Mouse (Mus musculus): ENCODE results near the gene Tent5c.

Tent5c gene

GRCm38 (mm10) chr3:100485390-100486132 is 3.6 kb downstream of the Tent5c start:
- DNase-seq: no peak

DNA sequence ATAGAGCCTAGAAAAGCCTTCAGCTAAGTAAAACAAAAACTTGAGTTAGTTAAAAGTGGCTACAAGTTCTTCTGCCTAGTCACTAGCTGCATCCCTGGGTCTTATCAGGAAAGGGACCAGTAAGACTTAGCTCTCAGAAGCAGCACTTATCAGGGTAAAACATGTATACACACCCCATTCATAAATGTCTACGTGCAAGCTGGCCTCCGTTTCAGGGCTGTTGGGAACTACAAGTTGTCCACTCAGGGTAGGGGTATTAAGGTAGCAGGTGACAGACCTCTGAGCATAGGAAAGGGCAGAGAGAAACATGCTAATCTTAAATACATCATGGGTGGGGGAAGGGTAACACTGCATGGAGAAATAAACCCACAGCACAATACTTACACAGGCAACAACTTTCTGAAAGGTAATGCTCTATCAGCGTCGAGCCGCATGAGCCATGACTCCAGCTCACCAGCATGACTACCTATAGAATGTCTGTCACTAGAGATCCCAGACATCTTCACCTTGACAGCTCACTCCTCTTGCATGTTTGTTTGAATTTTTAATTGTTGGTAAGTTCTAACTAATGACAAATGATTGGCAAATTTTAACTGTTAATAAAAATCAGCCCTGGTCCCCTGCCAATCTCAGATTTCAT is 6.0 kb downstream of the Tent5c start:
- no peak for DNase-seq

DNA sequence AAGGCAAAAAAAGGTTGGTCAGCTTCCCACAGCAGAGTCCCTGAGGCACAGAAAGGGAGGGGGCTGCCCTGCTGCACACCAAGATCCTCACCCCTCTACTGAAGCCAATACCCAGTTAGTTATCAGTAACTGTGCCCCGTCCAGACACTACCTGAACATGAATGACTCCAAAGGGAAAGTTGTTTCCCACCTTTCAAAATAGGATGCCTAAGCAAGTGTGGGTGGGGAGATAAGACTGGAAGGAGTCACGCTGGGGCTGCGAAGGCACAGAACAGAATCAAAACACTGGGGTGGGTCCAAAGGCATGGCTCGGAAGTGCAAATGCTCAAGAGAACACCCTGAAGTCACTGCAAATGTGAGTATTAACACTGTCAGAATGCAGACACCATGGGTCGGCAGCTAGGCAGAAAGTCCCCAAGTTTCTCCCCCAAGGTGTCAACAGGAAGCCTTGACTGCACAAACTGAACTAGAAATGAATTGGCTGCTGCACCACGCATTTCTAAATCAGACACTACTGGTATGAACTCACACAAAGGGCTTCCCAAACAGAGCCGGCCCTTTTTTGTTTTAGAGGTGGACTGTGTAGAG is 6.7 kb downstream of the Tent5c start:
- no peak for DNase-seq

DNA sequence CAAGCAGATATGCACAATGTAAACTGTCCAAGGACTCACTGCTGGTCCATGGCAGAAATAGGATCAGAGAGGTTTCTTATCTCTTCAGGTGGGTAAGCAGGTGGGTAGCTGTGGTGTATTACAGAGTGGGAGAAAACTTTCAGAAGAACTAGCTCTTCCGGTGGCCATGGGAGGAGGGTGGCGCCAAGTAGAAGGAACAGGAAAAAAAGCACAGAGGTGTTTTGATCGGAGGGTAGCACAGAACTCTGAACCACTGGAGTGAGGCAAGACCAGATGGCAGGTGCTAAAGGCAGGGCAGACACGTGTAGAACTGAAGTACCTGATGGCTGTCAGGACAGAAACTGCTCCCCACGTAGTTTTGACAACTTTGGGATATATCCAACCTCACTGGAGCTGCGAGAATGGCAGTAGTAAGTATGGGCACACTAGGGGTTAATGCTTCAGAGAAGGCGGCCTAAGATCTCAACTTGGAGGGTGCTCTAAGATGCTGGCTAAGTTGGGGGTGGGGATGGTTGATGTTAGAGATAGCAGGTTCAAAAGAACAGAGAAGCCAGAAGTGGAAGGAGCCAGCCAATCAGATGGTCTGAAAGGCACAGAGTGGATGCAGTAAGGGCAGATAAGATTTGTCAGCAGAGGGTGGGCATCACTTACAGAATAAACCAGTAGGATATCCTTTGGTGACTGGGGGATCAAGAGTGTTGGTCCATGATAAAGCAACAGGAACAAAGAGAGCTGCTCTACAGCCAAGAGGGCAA is 8.7 kb downstream of the Tent5c start:
- DNase-seq: peak; percentile 51

GRCm38 (mm10) chr3:100474950-100475472 is 14.1 kb downstream of the Tent5c start:
- DNase-seq: no peak

DNA sequence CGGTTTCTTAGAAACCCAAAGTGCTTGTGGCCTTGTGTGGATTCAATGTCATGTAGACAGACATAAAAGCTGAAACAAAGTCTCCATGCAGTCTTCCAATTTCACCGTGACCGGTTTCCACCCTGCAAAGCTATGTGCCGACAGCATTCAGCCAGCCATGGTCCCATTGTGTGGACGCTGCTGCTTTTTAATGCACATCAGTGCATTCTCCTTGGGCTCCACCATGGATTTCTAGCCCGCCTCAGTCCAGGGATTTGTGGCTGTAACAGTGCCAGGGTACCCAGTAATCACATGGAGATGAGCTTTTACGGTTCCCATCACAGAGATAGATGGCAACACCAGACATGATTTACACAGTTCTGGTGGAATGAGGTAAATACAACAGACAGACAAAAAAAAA is 14.6 kb downstream of the Tent5c start:
- no peak for DNase-seq

GRCm38 (mm10) chr3:100473146-100473545 is 16.0 kb downstream of the Tent5c start:
- DNase-seq: no peak

GRCm38 (mm10) chr3:100470902-100471301 is 18.2 kb downstream of the Tent5c start:
- DNase-seq: no peak

DNA sequence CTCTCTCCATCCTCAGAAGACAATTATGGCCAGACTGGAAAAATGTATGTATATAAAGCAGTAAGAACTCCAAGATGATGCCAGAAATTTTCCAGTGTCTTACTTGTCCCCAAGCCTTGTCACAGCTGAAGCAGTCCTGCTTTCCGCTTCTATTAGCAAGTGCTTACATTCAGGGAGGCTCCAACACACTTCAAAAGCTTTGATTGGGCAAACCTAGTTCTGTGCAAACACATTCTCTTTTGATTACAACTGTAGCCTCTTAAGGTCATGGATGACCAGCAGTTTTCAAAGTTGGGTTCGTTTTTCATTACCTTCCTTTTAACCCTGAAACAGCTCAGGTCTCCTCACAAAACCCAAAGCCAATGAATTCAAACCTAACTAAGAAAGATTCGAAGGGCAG is 19.0 kb downstream of the Tent5c start:
- DNase-seq: no peak

- no peak for DNase-seq
Measured at GRCm38 (mm10) chr3:100466551-100466950, 22.6 kb downstream of the Tent5c start.

DNA sequence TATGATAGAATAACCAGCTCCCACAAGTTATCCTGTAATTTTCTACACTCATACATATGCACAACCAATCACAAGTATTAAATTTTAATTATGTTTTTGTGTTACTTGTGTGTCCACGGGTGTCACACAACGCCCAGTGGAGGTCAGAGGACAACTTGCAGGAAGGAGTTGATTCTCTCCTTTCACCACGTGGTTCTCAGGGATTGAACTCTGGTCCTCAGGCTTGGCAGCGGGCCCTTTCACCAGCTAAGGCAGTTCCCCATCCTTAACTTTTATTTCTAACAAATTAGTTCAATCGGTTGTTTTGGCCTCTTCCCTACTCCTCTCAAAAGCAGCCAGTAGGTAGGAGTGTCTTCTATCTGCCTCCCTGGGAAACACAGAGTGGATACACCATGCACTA is 24.5 kb downstream of the Tent5c start:
- DNase-seq: no peak

DNA sequence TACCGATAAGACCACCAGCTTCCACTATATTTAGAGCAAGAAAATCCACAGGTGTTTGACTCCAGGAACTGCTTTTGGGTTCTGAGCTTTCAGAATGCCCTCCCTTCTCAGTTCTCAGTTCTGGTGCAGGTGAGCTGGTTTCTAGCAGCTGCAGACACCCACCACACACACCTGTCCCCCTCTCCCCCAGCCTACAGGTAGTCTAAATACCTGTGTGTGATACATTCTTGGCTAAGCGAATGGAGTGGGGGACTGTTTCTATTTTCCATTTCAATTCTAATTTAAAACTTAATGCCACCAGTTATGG is 25.2 kb downstream of the Tent5c start:
- DNase-seq: no peak

DNA sequence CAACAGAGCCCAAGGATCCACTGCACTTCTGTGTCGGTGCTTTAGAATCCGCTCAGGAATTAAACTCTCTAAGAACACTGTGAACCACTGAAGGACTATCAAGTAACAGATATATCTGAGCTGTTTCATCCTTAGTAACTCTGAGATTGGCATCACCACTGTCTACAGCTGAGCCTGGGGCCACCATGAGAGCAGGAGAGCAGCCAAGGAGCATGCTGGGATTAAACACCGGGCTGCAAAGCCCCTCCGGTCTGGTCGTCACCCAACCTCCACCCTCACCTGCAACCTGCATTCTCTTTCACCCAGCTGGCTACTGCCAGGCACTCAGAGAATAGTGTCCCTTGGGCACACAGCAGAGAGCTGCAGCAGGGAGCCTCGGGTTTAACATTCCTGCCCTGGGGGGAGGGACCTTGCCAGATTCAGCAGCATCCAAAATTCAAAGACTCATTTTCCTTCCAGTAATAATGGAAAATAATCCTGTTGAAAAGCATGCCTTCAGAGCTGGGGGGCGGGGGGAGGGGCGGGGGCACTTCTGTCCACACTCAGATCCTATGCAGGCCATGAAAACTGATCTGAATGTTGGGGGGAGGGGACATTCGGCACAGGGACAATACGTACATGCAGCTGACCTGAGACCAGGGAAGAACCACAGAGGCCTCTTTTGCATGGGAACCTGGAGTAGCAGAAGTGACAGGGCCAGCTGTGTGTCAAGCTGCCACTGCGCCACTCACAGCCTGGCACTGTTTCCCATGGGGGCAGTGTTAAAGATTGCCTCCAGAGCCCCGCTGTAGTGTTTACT is 25.8 kb downstream of the Tent5c start:
- no peak for DNase-seq

DNA sequence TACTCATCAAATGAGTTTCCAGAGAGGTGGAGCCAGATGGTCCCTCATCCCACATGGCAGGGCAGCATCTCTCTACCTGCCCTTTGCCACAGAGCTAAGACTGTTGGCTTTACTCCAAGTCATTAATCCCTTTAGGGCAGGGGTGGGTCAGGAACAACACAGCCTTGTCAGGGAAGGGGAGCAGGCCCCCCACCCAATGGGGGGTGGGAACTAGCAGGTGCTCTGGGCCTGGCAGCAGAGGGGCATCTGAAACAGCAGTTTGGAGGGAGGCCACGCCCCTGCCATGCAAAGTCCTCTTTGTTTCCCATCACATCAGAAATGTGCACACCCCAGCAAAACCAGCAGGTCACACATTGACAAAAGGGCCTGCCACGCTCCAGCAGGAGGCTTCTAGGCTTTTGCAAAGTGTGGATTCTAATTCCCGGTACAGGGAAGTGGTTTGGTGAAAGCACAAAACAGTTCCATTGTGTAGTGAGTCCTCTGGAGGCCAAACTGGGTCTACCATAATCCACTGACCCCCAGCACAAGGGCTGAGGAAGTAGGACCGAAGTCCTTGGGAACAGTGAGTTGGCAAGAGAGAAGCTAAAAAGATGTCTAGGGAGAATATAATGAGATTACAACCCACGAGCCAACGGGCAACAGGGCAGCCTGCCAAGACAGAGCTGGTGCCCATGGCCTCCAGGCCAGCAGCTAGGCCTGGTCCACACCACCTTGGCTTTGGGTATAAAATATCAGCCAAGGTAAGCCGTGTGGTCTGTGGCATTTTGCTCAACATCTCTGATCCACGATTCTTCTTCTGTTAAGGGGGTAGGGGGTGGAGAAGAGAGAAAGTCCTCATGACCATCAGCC is 26.7 kb downstream of the Tent5c start:
- DNase-seq: no peak

GRCm38 (mm10) chr3:100460510-100460909 is 28.6 kb downstream of the Tent5c start:
- DNase-seq: no peak

DNA sequence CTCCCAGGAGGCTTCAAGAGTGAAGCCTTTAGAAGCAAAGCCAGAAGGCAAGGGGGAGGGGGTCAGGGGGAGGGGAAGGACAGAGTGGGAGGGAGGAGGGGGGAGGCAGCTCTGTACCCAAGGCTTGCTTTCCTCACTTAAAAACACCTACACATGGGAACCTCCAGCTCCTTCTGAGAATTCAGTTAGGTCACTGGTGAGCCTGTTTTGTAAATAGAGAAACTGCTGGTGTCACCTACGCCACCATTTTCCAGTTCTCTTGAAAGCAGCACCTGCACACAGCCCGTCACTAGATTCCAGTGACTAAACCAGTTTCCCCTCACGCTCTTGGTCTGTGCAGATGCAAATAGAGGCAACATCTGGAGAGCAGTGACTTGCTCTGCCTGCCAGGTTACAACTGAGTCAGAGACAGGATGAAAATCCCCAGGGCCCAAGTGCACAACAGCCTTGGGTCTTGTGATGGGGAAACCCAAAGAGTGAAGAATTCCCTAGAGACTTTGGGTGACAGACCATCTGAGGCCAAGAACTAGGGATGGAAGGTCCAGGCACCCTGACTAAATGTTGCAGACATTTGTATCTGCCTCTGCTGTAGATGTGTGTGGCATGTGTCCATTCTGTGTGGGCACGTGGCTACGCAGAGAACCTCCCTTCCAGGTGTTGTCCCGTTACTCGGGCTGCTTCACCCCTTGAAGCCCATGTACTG is 45.2 kb downstream of the Tent5c start:
- DNase-seq: no peak

DNA sequence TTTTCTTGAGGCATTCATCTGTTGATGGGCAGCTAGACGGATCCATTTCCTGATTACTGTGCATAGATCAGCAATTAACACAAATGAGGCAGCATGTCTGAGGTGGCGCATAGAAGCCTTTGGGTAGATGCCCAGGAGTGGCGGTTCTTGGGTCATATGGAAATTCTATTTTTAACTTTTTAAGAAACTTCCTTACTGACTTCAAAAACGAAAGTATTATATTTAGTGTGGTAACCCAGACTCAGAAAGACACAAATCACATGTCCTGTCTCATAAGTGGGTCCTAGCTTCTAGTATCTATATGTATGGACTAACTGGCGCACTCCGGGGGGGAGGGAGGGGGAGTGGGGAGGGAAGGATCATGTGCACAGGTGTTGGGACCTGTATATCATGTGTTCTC is 46.6 kb downstream of the Tent5c start:
- DNase-seq: no peak

DNA sequence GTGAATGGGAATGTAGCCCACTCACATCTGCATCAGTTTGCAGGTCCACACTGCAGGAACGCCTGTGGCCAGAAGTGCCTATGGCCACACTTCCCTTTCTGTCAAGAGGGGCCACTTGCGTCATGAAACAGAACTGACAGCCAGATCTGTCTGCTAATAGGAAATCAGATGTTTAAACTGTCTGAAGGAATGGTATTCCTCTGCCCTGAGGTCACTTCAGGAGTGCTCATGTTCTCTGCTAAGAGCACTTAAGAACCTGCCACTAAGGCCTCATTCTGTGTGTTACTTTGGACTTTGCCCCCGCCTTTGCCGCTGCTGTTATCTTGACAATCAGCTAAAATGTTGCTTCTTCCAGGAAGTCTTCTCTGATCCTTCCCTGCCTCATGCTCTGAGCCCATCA is 48.4 kb downstream of the Tent5c start:
- DNase-seq: no peak

DNA sequence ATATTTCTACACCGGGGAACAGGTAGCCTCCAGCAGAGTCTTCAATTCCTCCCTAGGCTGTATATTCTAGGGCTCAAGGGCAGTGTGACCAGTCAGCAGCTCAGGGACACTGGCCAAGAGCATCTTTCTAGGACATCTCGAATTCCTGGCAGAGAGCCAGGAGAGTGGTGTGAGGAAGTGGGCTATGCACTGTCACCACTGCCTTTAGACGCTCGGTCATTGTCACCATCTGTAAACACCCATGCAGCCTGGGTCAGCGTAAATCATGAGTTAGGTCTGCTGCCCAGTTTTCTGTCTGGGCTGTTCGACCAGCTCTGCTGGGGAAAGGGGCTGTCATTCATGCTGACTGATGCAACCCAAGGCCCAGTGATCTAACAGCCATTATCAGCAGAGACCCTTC is 49.1 kb downstream of the Tent5c start:
- no peak for DNase-seq

GRCm38 (mm10) chr3:100439088-100439487 is 50.0 kb downstream of the Tent5c start:
- no peak for DNase-seq

- no peak for DNase-seq
Measured at GRCm38 (mm10) chr3:100438461-100439002, 50.6 kb downstream of the Tent5c start.
